Mouse (Mus musculus) heart, postnatal 0 days (tissue): ENCODE measurements around the gene Nfil3.

ENCODE experiments used
- CTCF ChIP-seq: IDR thresholded peaks from 2 replicates; pipeline ENCODE4 v1.5.1; 2016; ENCODE audit warnings: antibody characterized with exemption, control low read depth, low read depth
- EP300 ChIP-seq: IDR thresholded peaks from 2 replicates; pipeline ENCODE4 v1.6.1; 2016; ENCODE audit warnings: antibody characterized with exemption, low read depth

GRCm38 (mm10) chr13:53001511-53001935 is 20.6 kb upstream of the Nfil3 start:
- TF ChIP-seq CTCF = no peak
- TF ChIP-seq EP300 = no peak
